Mouse (Mus musculus): ENCODE measurements around the gene Eif3m.

GRCm38 (mm10) chr2:105038879-105039278, 22.0 kb upstream of the Eif3m start:
- TF ChIP-seq CTCF (IDR thresholded peaks at IDR 0.05; ENCODE audit: control insufficient read depth, insufficient read depth, insufficient read length), result no peak
- no peak for TF ChIP-seq USF1 (IDR thresholded peaks at IDR 0.05; ENCODE audit: low read depth)
- TF ChIP-seq MAX (IDR thresholded peaks at IDR 0.05), result no peak
- no peak for TF ChIP-seq MYOD1 (IDR thresholded peaks at IDR 0.05; ENCODE audit: control insufficient read depth, insufficient read length, low read depth)
- no peak for TF ChIP-seq MYOG (IDR thresholded peaks at IDR 0.05; ENCODE audit: control insufficient read depth, extremely low read depth, insufficient read length)
- no peak for TF ChIP-seq CEBPB (IDR thresholded peaks at IDR 0.05; ENCODE audit: low read depth)
- TF ChIP-seq FOSL1 (IDR thresholded peaks at IDR 0.05; ENCODE audit: insufficient read depth, low read length, poor library complexity, severe bottlenecking), result no peak

All from C2C12 (cell line).